Mouse (Mus musculus) embryonic fibroblast, embryonic 13.5 days (primary cell): ENCODE results near the gene Grid2. TPM values are rescaled to one million over a fixed set of nuclear protein-coding genes. Genes with fewer than 3 reads are reported as not detected.

Experiments used
- H3K27ac ChIP-seq: 2 replicates; pipeline ENCODE4 v1.5.1; 2012; ENCODE audit warnings: low read length, control low read depth, inconsistent platforms; ENCODE audit not compliant: insufficient read depth
- H3K4me1 ChIP-seq: 2 replicates; pipeline ENCODE4 v1.6.1; 2011; ENCODE audit warnings: low read length; ENCODE audit not compliant: control insufficient read depth, insufficient read depth
- H3K4me3 ChIP-seq: 2 replicates; pipeline ENCODE4 v1.5.1; 2011; ENCODE audit warnings: mild to moderate bottlenecking, control low read depth, low read length; ENCODE audit not compliant: insufficient read depth
- CTCF ChIP-seq: IDR thresholded peaks from 2 replicates; pipeline ENCODE4 v1.5.1; 2011; ENCODE audit warnings: mild to moderate bottlenecking, control low read depth, low read length, moderate library complexity, borderline replicate concordance; ENCODE audit not compliant: insufficient read depth
- POLR2A ChIP-seq: IDR thresholded peaks from 2 replicates; pipeline ENCODE4 v1.6.1; 2011; ENCODE audit warnings: low read depth, mild to moderate bottlenecking, control low read depth, low read length, moderate library complexity
- polyA plus RNA-seq: library from polyadenylated mRNA; stranded (reverse); fragments of >200 nt; gene quantifications from 2 replicates; pipeline ENCODE4 v1.2.4, GENCODE M21; 2011; ENCODE audit warnings: low read depth; ENCODE audit not compliant: missing spikeins, insufficient read length

The Grid2 gene
- polyA plus RNA-seq, 1 experiment = 1.8 TPM

- H3K4me3 ChIP-seq = no peak overlapping the region
- TF ChIP-seq CTCF (no peak), POLR2A (no peak)
- no peak overlapping the region for H3K27ac ChIP-seq
- no peaks in the 10 kb centered on the region for H3K4me1 ChIP-seq
Measured at GRCm38 (mm10) chr6:64398413-64399098, 1142.9 kb downstream of the Grid2 start.

- H3K27ac ChIP-seq = no peak overlapping the region
- no peak overlapping the region for H3K4me3 ChIP-seq
- TF ChIP-seq CTCF = no peak
- no peak for TF ChIP-seq POLR2A
- no peaks in the 10 kb centered on the region for H3K4me1 ChIP-seq
Measured at GRCm38 (mm10) chr6:64427658-64428057, 1172.0 kb downstream of the Grid2 start.

GRCm38 (mm10) chr6:64428898-64429297, 1173.2 kb downstream of the Grid2 start:
- H3K27ac ChIP-seq = no peak overlapping the region
- H3K4me1 ChIP-seq = no peaks in the 10 kb centered on the region
- H3K4me3 ChIP-seq = no peak overlapping the region
- TF ChIP-seq POLR2A = no peak
- no peak for TF ChIP-seq CTCF

DNA sequence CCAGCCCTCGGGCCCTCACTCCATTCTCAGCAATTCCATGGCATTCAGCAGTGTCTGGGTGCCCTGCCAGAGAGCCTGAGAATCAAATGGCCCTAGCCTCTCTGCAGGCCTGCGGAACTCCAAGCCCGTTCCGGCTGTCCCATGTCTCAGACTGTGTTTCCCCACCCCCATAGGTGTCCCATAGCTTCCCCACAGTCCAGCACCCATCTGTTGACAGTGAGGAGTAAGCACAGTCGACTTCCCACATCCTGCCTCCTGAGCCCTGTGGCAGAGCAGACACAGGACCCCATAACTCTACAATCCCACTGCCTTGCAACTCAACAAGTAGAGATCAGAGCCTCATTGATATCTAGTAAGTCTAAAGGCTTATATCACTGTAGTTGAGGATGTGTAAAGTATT, 1192.5 kb downstream of the Grid2 start:
- H3K27ac ChIP-seq = no peak overlapping the region
- TF ChIP-seq POLR2A = no peak
- TF ChIP-seq CTCF = no peak
- H3K4me3 ChIP-seq = no peak overlapping the region
- H3K4me1 ChIP-seq = no peaks in the 10 kb centered on the region

GRCm38 (mm10) chr6:64448864-64449355, 1193.2 kb downstream of the Grid2 start:
- H3K27ac ChIP-seq = no peak overlapping the region
- TF ChIP-seq POLR2A = no peak
- no peak for TF ChIP-seq CTCF
- H3K4me3 ChIP-seq = no peak overlapping the region
- no peaks in the 10 kb centered on the region for H3K4me1 ChIP-seq

DNA sequence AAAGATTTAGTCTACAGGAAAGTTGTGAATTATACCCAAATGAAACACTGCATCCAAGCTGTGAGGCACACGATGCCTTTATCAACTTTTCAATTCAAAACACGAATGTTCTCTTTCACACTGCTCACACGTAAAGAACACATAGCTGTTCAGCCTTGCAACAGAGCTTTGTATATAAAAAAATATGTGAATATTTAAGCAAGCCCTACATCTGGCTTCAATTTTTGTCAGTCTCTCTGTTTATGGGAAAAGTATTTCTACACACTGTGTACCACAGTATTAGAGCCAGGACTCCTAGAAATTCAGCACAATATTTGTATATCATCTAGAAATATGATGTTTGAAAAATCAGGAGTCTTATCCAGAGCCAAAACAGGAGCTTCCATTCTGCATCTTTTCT, 1195.1 kb downstream of the Grid2 start:
- H3K4me3 ChIP-seq = no peak overlapping the region
- H3K27ac ChIP-seq = no peak overlapping the region
- TF ChIP-seq CTCF (no peak), POLR2A (no peak)
- H3K4me1 ChIP-seq = no peaks in the 10 kb centered on the region

GRCm38 (mm10) chr6:64479884-64480283, 1224.2 kb downstream of the Grid2 start:
- H3K4me3 ChIP-seq = no peak overlapping the region
- no peak overlapping the region for H3K27ac ChIP-seq
- TF ChIP-seq CTCF (no peak), POLR2A (no peak)
- no peaks in the 10 kb centered on the region for H3K4me1 ChIP-seq

- TF ChIP-seq POLR2A (no peak), CTCF (no peak)
- Histone ChIP-seq H3K4me1 (no peaks in the 10 kb centered on the region), H3K27ac (no peak overlapping the region), H3K4me3 (no peak overlapping the region)
Measured at GRCm38 (mm10) chr6:64480592-64480991, 1224.9 kb downstream of the Grid2 start.

DNA sequence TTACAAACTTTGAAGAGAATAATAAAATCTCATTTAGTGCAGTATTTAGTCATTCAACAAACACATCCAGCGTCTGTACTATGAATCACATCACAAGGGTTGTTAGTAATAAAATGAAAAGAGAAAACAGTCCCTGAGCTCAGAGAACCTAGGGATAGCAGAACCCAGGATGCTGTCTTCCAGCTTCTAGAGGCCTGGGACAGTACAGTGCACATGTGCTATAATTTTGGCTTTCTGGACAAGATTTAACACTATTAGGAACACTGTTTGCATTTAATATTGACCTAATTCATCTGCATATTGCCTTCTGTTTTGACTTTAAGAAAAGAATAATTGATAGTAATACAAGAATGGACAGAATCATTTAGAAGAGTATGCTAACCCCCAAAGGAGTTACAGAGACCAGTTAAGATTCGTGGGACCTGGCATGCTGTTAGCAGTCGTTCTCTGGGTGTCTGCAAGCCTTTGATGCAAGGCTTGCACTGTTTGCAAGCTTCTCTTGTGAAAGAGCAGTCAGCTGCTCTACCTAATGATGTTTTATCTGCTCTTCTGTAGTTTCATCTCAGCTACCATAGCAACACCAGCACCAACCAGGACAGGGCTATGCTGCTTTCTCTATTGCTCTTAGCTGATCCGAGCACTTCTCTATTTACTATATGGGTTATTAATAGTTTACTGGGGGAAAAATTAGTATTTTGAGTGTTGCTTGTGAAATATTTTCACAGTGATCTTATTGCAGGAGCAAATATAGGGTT, 1234.8 kb downstream of the Grid2 start:
- TF ChIP-seq POLR2A (no peak), CTCF (no peak)
- Histone ChIP-seq H3K4me1 (no peaks in the 10 kb centered on the region), H3K4me3 (no peak overlapping the region), H3K27ac (no peak overlapping the region)

DNA sequence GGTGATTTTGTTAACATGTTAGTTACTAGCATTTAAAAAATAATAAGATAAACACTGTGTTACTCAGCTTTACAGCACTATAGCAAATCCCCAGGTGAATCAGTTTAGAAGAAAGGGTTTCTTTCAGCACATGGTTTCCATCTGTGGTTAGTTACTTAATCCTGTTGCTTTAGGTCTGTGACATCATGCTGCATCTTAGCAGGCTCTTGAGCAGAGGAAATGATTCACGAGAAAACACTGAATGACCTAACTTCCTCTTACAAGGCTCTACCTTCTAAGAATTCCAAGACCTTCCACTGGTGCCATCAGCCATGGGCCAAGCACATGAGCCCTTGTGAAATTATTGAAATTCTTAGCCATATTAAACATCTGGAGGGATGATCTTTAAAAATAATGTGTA, 1248.7 kb downstream of the Grid2 start:
- H3K4me1 ChIP-seq = peaks cover 8% of the 10 kb centered on the region
- no peak overlapping the region for H3K27ac ChIP-seq
- TF ChIP-seq POLR2A = no peak
- TF ChIP-seq CTCF = no peak
- no peak overlapping the region for H3K4me3 ChIP-seq
